Mouse (Mus musculus) forebrain, postnatal 0 days (tissue): Measurements from ENCODE around the gene Lrp11. TPM values are rescaled to one million over a fixed set of nuclear protein-coding genes. Genes with fewer than 3 reads are reported as not detected.
"Not testable (repeated sequence)": the region's sequence is repeated elsewhere in the genome, so short reads cannot be mapped to it uniquely, and the experiment has no call there.

Experiments
- ATAC-seq: fragments of 200-750 bp; cut with Nextera tagmentation; 2 replicates; pipeline ENCODE4 v1.8.0; 2017; ENCODE audit warnings: mild to moderate bottlenecking, moderate library complexity
- DNase-seq: peaks from one replicate; pipeline ENCODE4 v3.0.0-alpha.2; 2015
- H3K27ac ChIP-seq: fragments of 300-500 bp; sonication (generic); 2 replicates; pipeline ENCODE4 v1.5.1; 2014; ENCODE audit warnings: low read depth, mild to moderate bottlenecking, antibody characterized with exemption, low read length, moderate library complexity, mixed read lengths
- H3K27me3 ChIP-seq: fragments of 300-500 bp; sonication (generic); 2 replicates; pipeline ENCODE4 v1.6.1; 2014; ENCODE audit warnings: mild to moderate bottlenecking, low read length, mixed read lengths; ENCODE audit not compliant: insufficient read depth
- H3K36me3 ChIP-seq: fragments of 300-500 bp; sonication (generic); 2 replicates; pipeline ENCODE4 v1.6.1; 2014; ENCODE audit warnings: mild to moderate bottlenecking, moderate library complexity; ENCODE audit not compliant: insufficient read depth
- H3K4me1 ChIP-seq: fragments of 300-500 bp; sonication (generic); 2 replicates; pipeline ENCODE4 v1.6.1; 2014; ENCODE audit warnings: antibody characterized with exemption; ENCODE audit not compliant: insufficient read depth
- H3K4me2 ChIP-seq: fragments of 300-500 bp; sonication (generic); 2 replicates; pipeline ENCODE4 v1.6.1; 2014; ENCODE audit warnings: low read depth, mild to moderate bottlenecking, moderate library complexity
- H3K4me3 ChIP-seq: fragments of 300-500 bp; sonication (generic); 2 replicates; pipeline ENCODE4 v1.5.1; 2014; ENCODE audit warnings: low read depth, low read length, mixed read lengths
- H3K9ac ChIP-seq: fragments of 300-500 bp; sonication (generic); 2 replicates; pipeline ENCODE4 v1.6.1; 2014; ENCODE audit warnings: mild to moderate bottlenecking
- H3K9me3 ChIP-seq: fragments of 300-500 bp; sonication (generic); 2 replicates; pipeline ENCODE4 v1.6.1; 2016; ENCODE audit warnings: low read length
- CTCF ChIP-seq: sonication (generic); IDR thresholded peaks from 2 replicates; pipeline ENCODE4 v1.5.1; 2016; ENCODE audit warnings: antibody characterized with exemption, control low read depth, low read depth
- WGBS: fragments of 180-500 bp; shearing (Covaris S2); extraction: QIAGEN DNeasy Blood & Tissue Kit; methylation state at CpG from one replicate; pipeline ENCODE4 v1.1.7; 2014; 5-methylcytosine and 5-hydroxymethylcytosine counted together
- polyA plus RNA-seq: library from polyadenylated mRNA; unstranded; fragments of >200 nt; fragmentation: Nextera tagmentation; extraction: Ambion mirVana; gene quantifications from 2 replicates; pipeline ENCODE4 v1.2.1, GENCODE M21; 2015
- total RNA-seq: library from RNA; depleted of rRNA; stranded (reverse); fragments of >200 nt; gene quantifications from 2 replicates; pipeline ENCODE4 v1.2.3, GENCODE M21; 2014

Gene Lrp11
- total and polyA plus RNA-seq, 2 experiments from 2014 or later: 57.8 to 115 TPM

DNA sequence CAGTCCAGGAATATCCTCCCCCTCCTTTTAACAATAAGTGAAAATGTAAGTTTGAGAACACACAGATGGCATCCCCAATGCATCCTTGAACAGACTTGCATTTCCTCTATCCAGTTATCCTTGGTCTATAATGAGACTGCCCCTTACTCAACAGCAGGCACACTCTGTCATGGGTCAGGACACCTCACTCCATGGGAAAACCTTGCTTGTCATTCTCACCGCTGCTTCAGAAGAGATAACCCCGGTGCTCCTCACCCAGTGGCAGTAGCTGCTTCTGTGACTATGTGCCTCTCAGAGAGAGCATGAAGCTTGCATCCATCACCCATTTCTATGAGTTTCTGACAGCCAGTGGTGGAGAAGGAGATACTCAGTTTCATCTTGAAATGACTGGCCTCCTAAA, 16.8 kb downstream of the Lrp11 start:
- Histone ChIP-seq H3K4me2 (no peak overlapping the region), H3K4me1 (no peaks in the 10 kb centered on the region), H3K27ac (no peak overlapping the region), H3K9ac (no peak overlapping the region), H3K27me3 (no peaks in the 10 kb centered on the region), H3K9me3 (no peaks in the 10 kb centered on the region), H3K4me3 (no peak overlapping the region), H3K36me3 (peaks cover 29% of the 10 kb centered on the region)
- no peak for DNase-seq
- TF ChIP-seq CTCF: no peak
- ATAC-seq: no peak
- 95% methylated on average over 2 of the region's 2 CpGs for WGBS

DNA sequence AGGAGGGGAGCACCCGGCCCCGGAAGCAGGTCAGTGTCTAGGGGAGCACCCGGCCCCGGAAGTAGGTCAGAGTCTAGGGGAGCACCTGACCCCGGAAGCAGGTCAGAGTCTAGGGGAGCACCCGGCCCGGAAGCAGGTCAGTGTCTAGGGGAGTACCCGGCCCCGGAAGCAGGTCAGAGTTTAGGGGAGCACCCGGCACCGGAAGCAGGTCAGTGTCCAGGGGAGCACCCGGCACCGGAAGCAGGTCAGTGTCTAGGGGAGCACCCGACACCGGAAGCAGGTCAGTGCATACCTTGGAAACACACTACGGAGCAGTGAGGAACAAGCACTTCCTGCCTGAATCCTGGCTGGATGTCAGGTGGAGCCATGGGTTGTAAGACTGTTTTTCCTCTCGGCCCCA, 19.0 kb downstream of the Lrp11 start:
- no peak overlapping the region for H3K9ac ChIP-seq
- no peaks in the 10 kb centered on the region for H3K27me3 ChIP-seq
- no peak overlapping the region for H3K4me3 ChIP-seq
- H3K36me3 ChIP-seq: peaks cover 27% of the 10 kb centered on the region
- 97% methylated on average over 17 of the region's 17 CpGs for WGBS
- no peak for ATAC-seq
- no peak for DNase-seq
- H3K9me3 ChIP-seq: no peaks in the 10 kb centered on the region
- no peak overlapping the region for H3K27ac ChIP-seq
- no peaks in the 10 kb centered on the region for H3K4me1 ChIP-seq
- H3K4me2 ChIP-seq: no peak overlapping the region
- TF ChIP-seq CTCF: no peak

DNA sequence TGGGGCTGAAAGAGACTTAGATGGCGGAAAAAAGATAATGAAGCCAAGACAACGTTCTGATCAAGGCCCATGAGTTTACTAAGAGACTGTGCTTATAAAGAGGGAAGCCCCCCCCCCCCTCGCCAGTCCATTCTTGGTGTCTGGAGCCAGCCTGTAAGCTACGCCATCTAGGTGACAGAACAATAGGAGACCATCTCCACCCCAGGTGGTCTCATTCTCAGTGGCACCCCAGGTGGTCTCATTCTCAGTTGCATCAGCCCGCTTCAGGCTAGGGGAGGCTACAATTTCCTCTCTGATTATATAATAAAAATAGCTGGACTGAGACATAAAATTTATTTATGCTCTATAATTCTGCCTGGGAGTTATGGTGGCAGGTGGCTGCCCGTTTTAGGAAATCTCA, 22.0 kb downstream of the Lrp11 start:
- Histone ChIP-seq H3K4me3 (no peak overlapping the region), H3K4me1 (no peaks in the 10 kb centered on the region), H3K27ac (no peak overlapping the region), H3K36me3 (peaks cover 29% of the 10 kb centered on the region), H3K9me3 (peaks cover 4% of the 10 kb centered on the region; the same call in 1 of the 2 replicates), H3K27me3 (no peaks in the 10 kb centered on the region), H3K4me2 (no peak overlapping the region), H3K9ac (no peak overlapping the region)
- TF ChIP-seq CTCF: no peak
- DNase-seq (no peak), ATAC-seq (no peak)
- whole genome bisulfite sequencing: 54% methylated on average over 6 of the region's 6 CpGs

DNA sequence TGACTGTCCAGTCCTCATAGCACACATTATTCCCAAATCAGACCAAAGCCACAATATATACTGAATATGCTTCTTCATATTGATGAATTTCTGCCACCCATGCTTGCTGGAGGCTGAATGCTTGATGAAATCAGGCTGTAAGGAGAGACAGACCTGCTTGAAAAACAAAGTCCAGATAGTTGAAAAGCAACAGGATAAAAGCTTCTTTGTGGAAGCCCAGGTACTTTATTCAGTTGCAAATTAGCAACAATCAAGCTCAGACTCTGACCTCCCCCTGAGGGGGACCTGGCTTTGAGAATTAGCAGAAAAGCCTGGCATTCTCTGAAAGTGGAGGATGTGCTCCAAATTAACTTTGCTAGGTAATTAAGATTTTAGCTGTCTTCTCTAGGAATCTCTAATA, 22.6 kb downstream of the Lrp11 start:
- H3K9me3 ChIP-seq, ATAC-seq, H3K9ac ChIP-seq, H3K27ac ChIP-seq, H3K4me1 ChIP-seq, H3K27me3 ChIP-seq, DNase-seq, H3K4me3 ChIP-seq, H3K4me2 ChIP-seq: not testable (repeated sequence)
- peaks cover 29% of the 10 kb centered on the region for H3K36me3 ChIP-seq

DNA sequence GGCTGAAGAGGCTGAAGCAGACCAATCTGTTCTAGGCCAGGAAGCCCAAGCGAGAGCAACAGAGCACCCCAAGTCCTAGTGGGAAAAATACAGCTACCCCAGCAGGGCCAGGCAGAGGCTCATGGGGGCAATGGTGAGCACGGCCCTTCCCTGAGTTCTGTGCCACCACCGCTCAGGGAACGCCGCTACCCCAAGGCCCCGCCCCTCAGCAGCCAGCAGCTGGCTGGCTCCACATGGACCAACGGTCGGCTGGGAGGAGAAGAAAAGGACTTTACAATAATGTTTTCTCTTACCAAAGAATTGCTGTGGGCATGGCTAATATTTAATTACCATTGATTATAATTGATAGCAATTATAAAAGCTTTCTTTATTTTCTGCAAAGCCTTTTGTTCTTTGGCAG, 25.2 kb downstream of the Lrp11 start:
- no peak for TF ChIP-seq CTCF
- WGBS: 82% methylated on average over 8 of the region's 8 CpGs
- no peaks in the 10 kb centered on the region for H3K4me1 ChIP-seq

DNA sequence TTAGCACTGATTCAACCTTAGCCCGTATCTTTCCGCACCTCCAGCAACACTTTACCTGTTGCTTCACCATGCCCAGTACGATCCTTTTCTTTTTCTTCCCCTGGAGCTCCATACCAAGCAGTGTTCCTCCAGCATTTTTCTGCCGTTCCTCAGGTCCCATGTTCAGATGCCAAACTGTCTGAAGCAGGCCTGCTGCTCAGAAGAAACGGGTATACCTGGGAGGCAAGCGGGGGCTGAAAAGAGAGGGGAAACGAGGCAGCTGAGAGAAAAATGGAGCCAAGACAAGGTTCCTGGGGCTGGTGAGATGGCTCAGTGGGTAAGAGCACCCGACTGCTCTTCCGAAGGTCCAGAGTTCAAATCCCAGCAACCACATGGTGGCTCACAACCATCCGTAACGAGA, 27.5 kb downstream of the Lrp11 start:
- not testable (repeated sequence) for ATAC-seq
- WGBS: 88% methylated on average over 9 of the region's 11 CpGs

More for the DNA sequence above, 25.2 kb downstream of the Lrp11 start:
- ATAC-seq: no peak
- Histone ChIP-seq H3K9ac (no peak overlapping the region), H3K9me3 (peaks cover 4% of the 10 kb centered on the region; the same call in 1 of the 2 replicates), H3K27ac (no peak overlapping the region), H3K4me2 (no peak overlapping the region), H3K27me3 (no peaks in the 10 kb centered on the region), H3K4me3 (no peak overlapping the region), H3K36me3 (peaks cover 15% of the 10 kb centered on the region)
- DNase-seq: no peak

DNA sequence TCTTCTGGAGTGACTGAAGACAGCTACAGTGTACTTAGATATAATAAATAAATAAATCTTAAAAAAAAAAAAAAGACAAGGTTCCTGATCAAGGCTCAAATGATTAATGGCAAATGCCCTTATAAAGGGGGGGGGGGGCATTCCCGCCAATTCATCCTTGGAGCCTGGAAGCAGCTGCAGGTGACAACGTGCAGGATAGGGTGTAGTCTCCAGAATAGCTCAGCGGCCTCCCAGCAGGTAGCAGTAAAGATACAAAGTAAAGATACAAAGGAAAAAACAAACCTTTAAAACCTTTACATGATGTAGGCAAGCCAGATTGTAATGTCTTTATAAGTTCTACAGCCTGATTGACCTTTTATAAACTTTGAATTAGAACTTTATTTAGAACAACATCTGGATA, 28.0 kb downstream of the Lrp11 start:
- H3K27ac ChIP-seq: not testable (repeated sequence)
- 41% methylated on average over 3 of the region's 3 CpGs for WGBS

More for the DNA sequence above, 27.5 kb downstream of the Lrp11 start:
- not testable (repeated sequence) for H3K9me3 ChIP-seq, H3K27me3 ChIP-seq, H3K4me3 ChIP-seq, H3K27ac ChIP-seq, DNase-seq, H3K4me1 ChIP-seq, H3K9ac ChIP-seq, H3K4me2 ChIP-seq
- H3K36me3 ChIP-seq: peaks cover 13% of the 10 kb centered on the region; the same call in 1 of the 2 replicates

DNA sequence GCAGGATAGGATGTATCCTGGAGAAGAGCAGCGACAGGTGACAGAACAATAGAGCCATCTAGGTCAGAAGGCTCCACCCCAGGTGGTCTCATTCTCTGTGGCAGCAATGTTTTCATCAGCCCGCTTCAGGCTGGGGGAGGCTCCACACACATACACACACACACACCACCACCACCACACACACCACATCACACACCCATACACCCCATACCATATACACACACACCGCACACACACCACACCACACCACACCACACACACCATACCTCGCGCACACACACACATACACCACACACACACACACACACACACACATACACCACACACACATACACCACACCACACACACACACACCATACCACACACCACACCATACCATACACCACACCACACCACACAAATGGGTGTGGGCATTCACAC, 30.2 kb downstream of the Lrp11 start:
- Histone ChIP-seq H3K36me3 (peaks cover 29% of the 10 kb centered on the region), H3K4me1 (no peaks in the 10 kb centered on the region), H3K9ac (no peak overlapping the region), H3K4me2 (no peak overlapping the region), H3K27ac (no peak overlapping the region), H3K27me3 (no peaks in the 10 kb centered on the region), H3K4me3 (no peak overlapping the region), H3K9me3 (peaks cover 1% of the 10 kb centered on the region; the same call in 1 of the 2 replicates)
- 80% methylated on average over 5 of the region's 5 CpGs for WGBS
- TF ChIP-seq CTCF: no peak
- no peak for DNase-seq
- ATAC-seq: no peak; the same call in 1 of the 2 replicates

More for the DNA sequence above, 28.0 kb downstream of the Lrp11 start:
- not testable (repeated sequence) for ATAC-seq, H3K4me1 ChIP-seq, DNase-seq, H3K4me2 ChIP-seq, H3K27me3 ChIP-seq, H3K9me3 ChIP-seq, H3K9ac ChIP-seq, H3K4me3 ChIP-seq
- H3K36me3 ChIP-seq: peaks cover 16% of the 10 kb centered on the region; the same call in 1 of the 2 replicates
